Mouse (Mus musculus): ENCODE results near the gene Dgcr8. TPM values are rescaled to one million over a fixed set of nuclear protein-coding genes. Genes with fewer than 3 reads are reported as not detected.

Dgcr8 gene
- total RNA-seq, 2 experiments from 2014 or later, result 27.6 to 32.2 TPM

- peak; percentile 51 to 60 for DNase-seq
These were observed 39.6 kb downstream of the Dgcr8 start for GRCm38 (mm10) chr16:18249364-18249967.

- peak; percentile 99 to 100 for DNase-seq
These were observed 40.3 kb downstream of the Dgcr8 start, which contains the start of the genes Trmt2a and Ranbp1 for GRCm38 (mm10) chr16:18248433-18249363. Trmt2a (plus strand) TSS chr16:18248679. Ranbp1 (minus strand) TSS chr16:18248732.

DNA sequence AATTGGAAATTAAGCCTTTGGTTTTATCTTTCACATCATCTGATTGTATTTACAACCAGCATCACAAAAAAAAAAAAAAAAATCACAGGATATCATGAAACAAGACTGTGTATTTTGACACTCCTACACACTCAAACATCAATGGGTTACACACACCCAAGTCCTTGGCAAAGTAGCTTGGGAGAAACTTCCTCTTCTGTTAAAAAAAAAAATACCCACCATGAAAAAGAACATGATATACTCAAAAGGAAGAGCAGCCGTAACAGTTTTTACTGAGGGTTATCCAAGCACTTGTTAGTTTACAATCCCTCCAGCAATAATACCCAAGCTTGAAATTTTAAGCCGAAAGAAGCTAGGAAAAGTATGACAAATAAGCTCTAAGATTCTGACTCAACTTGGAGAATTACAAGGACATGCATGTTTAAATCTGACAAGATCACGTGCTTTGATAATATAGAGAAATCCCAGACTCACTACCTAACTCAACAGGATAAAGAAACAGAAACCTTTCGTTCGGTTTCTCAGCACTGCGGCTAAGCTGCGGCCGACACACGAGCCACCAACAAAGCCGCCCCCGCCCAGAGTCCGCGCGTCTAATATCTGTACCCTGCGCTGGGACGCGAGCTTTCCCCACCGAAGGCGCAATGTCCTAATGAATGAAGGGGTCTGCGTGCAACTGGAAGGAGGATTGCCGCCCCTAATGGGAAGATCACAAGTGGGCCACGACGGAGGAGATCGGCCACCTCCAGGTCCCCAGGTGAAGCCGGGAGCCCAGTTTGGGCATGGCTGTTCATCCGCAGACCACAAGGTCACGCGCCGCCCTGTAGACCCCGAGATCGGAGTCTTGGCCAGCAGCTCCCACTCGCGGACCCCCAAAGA is 41.3 kb downstream of the Dgcr8 start:
- peak; percentile 49 to 59 for DNase-seq

DNA sequence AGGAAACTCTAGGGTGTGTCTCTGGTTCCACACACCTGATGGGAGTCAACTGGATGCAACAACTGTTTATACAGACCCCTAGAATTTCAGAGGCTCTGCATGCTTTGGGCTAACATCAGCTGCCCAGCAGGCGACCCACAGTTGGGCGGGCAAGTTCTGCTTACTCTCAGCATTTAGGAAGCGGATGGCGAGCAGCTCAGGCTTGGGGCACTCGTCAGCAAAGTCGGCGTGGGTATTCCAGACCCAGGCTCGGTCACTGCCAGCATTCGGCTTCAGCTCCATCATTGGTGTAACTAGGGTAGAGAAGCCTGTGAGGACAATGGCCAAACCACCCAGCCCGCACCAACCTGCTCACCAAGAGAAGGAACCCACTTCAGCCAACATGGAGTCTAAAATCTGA is 47.5 kb downstream of the Dgcr8 start:
- DNase-seq, result no peak

DNA sequence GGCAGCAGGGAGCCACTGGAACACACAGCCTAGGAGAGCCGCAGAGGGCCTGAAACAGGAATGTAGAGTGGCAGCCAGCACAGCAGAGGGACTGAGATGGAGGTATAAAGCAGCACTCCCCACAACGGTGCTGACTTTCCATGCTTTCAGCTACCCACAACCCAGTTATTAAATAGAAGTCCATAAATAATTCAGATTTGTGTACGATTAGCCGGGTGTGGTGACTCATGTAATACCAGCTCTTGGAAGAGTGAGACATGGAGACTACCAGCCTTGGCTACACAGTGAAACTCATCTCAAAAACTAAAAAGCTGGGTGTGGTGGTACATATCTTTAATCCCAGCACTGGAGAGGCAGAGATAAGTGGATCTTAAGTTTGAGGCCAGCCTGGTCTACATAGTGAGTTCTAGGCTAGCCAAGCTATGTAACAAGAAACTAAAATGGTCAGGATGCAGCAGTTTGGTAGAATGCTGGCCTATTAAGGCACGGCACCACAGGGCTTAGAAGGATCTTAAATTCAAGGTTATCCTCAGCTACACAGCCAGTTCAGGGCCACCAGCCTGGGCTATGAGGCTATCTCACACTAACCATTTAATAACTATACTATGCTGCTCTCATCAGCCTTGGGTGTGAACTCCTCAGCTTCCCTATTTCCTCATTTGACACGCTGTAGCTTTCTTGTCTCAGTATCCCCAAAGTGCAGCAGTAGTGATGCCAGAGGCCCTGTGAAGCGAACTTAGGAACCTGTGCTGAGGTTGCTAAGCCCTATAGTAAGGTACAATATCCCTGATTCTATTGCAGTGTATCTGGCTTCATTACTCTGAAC is 52.2 kb downstream of the Dgcr8 start:
- DNase-seq, result no peak

DNA sequence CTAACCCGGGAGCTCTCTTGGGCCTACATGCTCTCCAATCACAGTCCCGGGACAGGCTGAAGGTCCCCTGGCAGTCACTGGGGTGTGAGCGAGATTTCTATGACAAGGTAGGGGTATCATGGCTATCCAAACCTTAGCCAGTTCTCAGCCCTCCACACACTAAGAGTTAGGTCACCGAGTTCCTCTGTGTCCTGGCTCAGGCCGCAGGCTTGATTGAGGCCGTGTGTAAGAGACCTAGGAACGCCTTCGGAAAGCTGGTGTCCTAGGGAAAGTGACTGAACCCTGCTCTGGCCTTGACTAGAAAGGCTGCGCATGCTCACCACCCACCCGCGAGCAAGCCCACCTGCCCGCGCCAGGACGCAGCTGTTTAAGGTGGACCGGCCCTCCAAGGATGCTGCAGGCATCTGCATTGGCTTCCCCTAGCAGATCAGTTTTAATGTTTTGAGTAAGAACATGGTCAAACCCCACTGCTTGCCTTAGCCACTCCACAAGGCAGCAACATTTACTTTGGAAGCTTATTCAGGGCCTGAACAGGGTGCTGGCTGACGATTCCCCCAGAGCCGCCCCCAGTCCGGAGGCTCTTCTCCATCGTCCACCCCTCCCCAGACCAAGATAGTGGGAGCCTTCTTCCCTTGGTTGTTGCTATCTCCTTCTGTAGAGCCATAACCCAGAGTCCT is 53.5 kb downstream of the Dgcr8 start:
- peak; percentile 79 to 87 for DNase-seq

GRCm38 (mm10) chr16:18234671-18235388 is 54.2 kb downstream of the Dgcr8 start, which contains the start of gene Zdhhc8:
Zdhhc8 (minus strand) TSS chr16:18235136.
- DNase-seq, result peak; percentile 87 to 94

DNA sequence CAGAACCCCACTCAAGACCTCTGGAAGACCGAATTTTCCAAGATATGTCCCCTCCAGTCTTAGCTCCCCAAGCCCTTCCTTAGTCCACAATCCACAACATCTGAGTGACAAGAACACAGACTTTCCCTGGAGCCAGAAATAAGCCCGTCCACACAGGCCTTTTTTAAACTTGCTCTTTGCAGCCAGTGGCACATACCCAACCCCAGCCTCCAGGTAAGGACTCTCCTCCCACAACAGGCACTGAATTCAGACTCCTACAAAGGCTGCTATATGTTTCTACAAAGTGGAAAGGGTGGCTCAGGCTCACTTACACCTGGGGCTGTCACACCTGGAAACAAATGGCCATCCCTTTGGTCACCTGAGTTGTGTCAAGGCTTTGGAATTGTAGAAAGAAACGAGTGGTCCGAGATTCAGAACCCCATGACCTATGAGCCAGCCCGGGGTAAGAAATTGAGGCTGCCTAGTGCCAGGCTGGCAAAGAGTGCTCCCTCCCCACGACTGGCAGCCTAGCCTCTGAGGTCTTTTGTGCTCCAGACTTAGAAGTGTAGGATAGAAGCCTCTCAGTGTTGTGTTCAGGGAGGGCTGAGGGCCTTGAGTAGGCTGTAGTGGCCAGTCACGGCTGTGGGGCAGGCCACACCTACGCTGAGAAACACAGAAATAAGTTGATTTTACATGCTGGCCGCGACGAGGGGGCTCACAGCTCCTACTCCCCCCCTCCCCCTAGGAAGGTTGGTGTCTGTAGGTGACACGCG is 55.0 kb downstream of the Dgcr8 start:
- no peak for DNase-seq

- DNase-seq, result no peak
These were observed 55.6 kb downstream of the Dgcr8 start for GRCm38 (mm10) chr16:18233451-18233850.

- DNase-seq, result no peak
These were observed 57.6 kb downstream of the Dgcr8 start for GRCm38 (mm10) chr16:18231451-18231850.

DNA sequence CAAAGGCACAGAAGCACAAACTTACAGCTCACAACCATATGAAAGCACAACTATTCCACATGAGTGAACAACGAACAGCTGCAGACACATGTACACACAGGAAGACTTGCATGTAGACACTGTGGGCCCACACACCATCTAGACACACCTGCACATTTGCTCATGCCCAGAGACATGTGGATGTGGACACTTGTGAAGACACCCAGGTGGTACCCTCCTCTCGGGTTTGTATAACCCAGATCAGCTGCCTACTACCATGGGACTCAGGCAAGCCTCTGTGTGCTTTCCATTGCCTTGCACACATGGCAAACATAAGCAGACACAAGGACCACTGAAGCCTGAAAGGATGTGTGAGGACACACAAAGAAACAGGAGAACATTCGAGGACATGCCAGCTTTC is 58.0 kb downstream of the Dgcr8 start:
- no peak for DNase-seq

- no peak for DNase-seq
These were observed 58.4 kb downstream of the Dgcr8 start for GRCm38 (mm10) chr16:18230617-18231016.

DNA sequence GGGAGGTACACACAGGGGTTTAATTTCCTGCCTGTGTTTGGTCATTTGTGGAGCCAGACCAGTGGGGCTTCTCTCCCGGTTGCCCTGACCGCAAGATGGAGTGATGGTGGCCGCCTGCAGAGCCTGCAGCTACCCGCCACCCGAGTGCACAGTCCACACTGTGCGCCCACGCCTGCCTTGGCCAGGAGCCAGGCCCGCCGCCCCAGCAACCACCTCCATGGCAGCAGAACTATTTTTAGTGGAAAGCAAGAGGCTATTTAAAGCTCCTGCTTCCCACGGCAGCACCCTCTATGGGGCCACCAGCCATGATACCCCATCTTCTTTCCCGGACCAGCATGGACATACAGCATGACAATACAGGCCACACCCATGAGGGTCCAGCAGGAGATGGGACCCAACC is 59.4 kb downstream of the Dgcr8 start:
- peak; percentile 44 to 62 for DNase-seq

GRCm38 (mm10) chr16:18228856-18229255 is 60.2 kb downstream of the Dgcr8 start:
- DNase-seq, result no peak

DNA sequence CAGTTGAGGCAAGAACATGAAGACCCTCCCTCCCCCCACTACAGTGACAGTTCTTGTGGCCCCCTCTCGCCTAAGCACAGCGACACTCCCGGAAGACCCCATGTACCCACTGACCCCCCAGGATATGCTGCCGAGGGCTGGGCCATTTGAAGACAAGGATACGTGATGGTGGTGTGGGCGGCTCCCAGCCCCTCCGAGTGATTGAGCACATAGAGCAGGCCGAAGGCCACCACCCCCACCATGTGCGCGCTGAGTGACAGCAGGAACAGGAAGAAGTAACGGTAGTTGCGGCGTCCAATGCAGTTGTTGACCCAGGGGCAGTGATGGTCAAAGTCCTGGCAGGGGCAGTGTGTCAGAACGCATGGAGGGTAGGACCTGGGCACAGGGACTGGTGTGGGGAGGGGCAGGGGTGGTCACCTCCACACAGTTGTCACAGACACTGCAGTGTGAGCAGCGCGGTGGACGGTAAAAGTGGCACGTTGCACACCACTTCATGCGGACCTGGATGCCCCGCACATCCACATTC is 61.1 kb downstream of the Dgcr8 start:
- DNase-seq, result no peak

GRCm38 (mm10) chr16:18227187-18227586 is 61.9 kb downstream of the Dgcr8 start:
- no peak for DNase-seq

- DNase-seq, result no peak
These were observed 66.9 kb downstream of the Dgcr8 start for GRCm38 (mm10) chr16:18222188-18222587.

GRCm38 (mm10) chr16:18221543-18221898 is 67.5 kb downstream of the Dgcr8 start:
- DNase-seq, result no peak
